Mouse (Mus musculus) bone marrow, adult 2 months (tissue): ENCODE measurements at regions not wholly inside any gene's neighbourhood (a gene's known extent, or its start where the extent isn't known, plus 50 kb on each side); places are given as distances from the start of the nearest gene placed in this dataset.

Source experiments
- H3K27ac ChIP-seq: fragments of 200-500 bp; 2 replicates; pipeline ENCODE4 v1.5.1; 2012; ENCODE audit warnings: low read depth, mild to moderate bottlenecking, control low read depth, inconsistent platforms, low read length; ENCODE audit not compliant: control insufficient read depth, poor library complexity, insufficient read depth
- H3K4me1 ChIP-seq: fragments of 200-500 bp; 2 replicates; pipeline ENCODE4 v1.6.1; 2011; ENCODE audit warnings: low read length; ENCODE audit not compliant: control insufficient read depth, insufficient read depth
- H3K4me3 ChIP-seq: fragments of 200-500 bp; replicated peaks from 2 replicates; pipeline ENCODE3; 2011; ENCODE audit warnings: mild to moderate bottlenecking, low read depth, low read length, control low read depth; ENCODE audit not compliant: control insufficient read depth
- CTCF ChIP-seq: fragments of 200-500 bp; IDR thresholded peaks from 2 replicates; pipeline ENCODE4 v1.5.1; 2011; ENCODE audit warnings: low read length, control low read depth; ENCODE audit not compliant: control insufficient read depth, insufficient read depth
- POLR2A ChIP-seq: fragments of 200-500 bp; IDR thresholded peaks from 2 replicates; pipeline ENCODE4 v1.6.1; 2011; ENCODE audit warnings: low read depth, mild to moderate bottlenecking, control low read depth, low read length, borderline replicate concordance; ENCODE audit not compliant: control insufficient read depth
- WGBS: fragments of 180-500 bp; shearing (Covaris S2); methylation state at CpG from one replicate; pipeline ENCODE4 v1.1.7; 2018; 5-methylcytosine and 5-hydroxymethylcytosine counted together

GRCm38 (mm10) chr4:84208175-84208574 is 466.9 kb downstream of the Bnc2 start:
- no peak for TF ChIP-seq POLR2A
- no peak for TF ChIP-seq CTCF
- 77% methylated on average over 1 of the region's 1 CpGs for WGBS
- Histone ChIP-seq H3K27ac (no peak overlapping the region), H3K4me1 (no peaks in the 10 kb centered on the region; the same call in 1 of the 2 replicates), H3K4me3 (no peak overlapping the region)

GRCm38 (mm10) chr4:84209538-84209937 is 465.5 kb downstream of the Bnc2 start:
- no peaks in the 10 kb centered on the region; the same call in 1 of the 2 replicates for H3K4me1 ChIP-seq
- H3K27ac ChIP-seq, result no peak overlapping the region
- TF ChIP-seq POLR2A, result no peak
- TF ChIP-seq CTCF, result no peak
- H3K4me3 ChIP-seq, result no peak overlapping the region
- WGBS, result 38% methylated on average over 2 of the region's 2 CpGs

GRCm38 (mm10) chr4:84211311-84211875 is 463.7 kb downstream of the Bnc2 start:
- H3K4me3 ChIP-seq, result no peak overlapping the region
- TF ChIP-seq POLR2A (no peak), CTCF (no peak)
- H3K27ac ChIP-seq, result no peak overlapping the region
- no peaks in the 10 kb centered on the region; the same call in 1 of the 2 replicates for H3K4me1 ChIP-seq
- 88% methylated on average over 11 of the region's 11 CpGs for WGBS

GRCm38 (mm10) chr4:84212004-84212403 is 463.1 kb downstream of the Bnc2 start:
- Histone ChIP-seq H3K4me3 (no peak overlapping the region), H3K27ac (no peak overlapping the region), H3K4me1 (no peaks in the 10 kb centered on the region; the same call in 1 of the 2 replicates)
- TF ChIP-seq CTCF (no peak), POLR2A (no peak)
- WGBS, result 81% methylated on average over 6 of the region's 6 CpGs

DNA sequence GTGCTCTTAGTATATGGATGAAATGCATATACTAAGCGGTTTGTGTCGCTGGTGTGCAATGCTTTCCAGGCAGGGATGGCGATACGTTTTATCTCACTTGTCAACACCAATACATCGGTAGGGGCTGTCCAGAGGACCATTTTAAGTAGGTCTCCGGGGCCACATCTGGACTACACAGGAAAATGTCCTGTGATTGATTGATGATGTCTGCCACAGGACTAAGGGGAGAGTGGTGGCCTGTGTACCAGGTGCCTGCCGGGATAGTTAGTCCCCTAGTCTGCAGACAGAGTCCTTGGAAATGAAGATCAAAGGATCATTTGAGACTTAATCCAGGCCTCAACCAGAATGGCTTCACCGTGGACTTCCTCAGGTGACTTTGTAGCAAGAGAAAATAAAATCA is 460.6 kb downstream of the Bnc2 start:
- no peak overlapping the region for H3K4me3 ChIP-seq
- no peaks in the 10 kb centered on the region; the same call in 1 of the 2 replicates for H3K4me1 ChIP-seq
- 77% methylated on average over 8 of the region's 8 CpGs for WGBS
- TF ChIP-seq POLR2A (no peak), CTCF (no peak)
- no peak overlapping the region for H3K27ac ChIP-seq

DNA sequence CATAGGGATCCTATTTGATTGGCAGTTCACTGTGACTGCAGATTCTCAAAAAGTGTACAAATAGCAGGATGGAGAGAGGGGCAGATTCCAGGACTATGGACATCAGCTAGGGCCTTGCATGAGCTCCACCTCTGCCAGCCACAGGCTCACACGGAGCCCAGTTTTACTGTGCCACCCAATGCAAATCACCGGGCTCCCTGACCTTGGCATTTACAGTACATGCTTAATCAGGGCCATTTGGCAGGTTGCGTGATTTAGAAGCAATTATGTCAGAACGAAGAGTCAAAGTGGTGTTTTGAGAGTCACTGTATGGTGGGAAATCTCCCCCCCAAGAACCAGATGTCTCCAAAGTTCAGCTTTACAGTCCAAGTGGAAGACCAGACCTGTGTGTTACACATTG is 456.1 kb downstream of the Bnc2 start:
- WGBS, result 81% methylated on average over 4 of the region's 4 CpGs
- no peak overlapping the region for H3K27ac ChIP-seq
- no peak for TF ChIP-seq CTCF
- TF ChIP-seq POLR2A, result no peak
- H3K4me3 ChIP-seq, result no peak overlapping the region
- H3K4me1 ChIP-seq, result no peaks in the 10 kb centered on the region

GRCm38 (mm10) chr4:84222057-84222717 is 452.9 kb downstream of the Bnc2 start:
- Histone ChIP-seq H3K4me3 (no peak overlapping the region), H3K4me1 (no peaks in the 10 kb centered on the region), H3K27ac (no peak overlapping the region)
- TF ChIP-seq CTCF (no peak), POLR2A (no peak)
- WGBS, result 68% methylated on average over 4 of the region's 4 CpGs

- Histone ChIP-seq H3K4me1 (no peaks in the 10 kb centered on the region), H3K4me3 (no peak overlapping the region), H3K27ac (no peak overlapping the region)
- TF ChIP-seq POLR2A (no peak), CTCF (no peak)
- 87% methylated on average over 11 of the region's 11 CpGs for WGBS
Observed at GRCm38 (mm10) chr4:84222805-84223335, 452.2 kb downstream of the Bnc2 start.
